Mouse (Mus musculus) lung, postnatal 14 days (tissue): ENCODE results near the gene Ift122.
A peak's percentile ranks its signal among the peaks of the same experiment; 100 is the strongest.

ENCODE experiments used
- DNase-seq: peaks from one replicate; pipeline ENCODE4 v3.0.0; 2021

Gene Ift122

GRCm38 (mm10) chr6:115853091-115853813, at the start of gene Ift122, which contains the start of gene Mbd4:
Ift122 (plus strand) TSS chr6:115853470.
Mbd4 (minus strand) TSS chr6:115853371.
- peak; percentile 98 for DNase-seq

GRCm38 (mm10) chr6:115803541-115804382, 49.5 kb upstream of the Ift122 start:
- DNase-seq = peak; percentile 79

GRCm38 (mm10) chr6:115804432-115805192, 48.7 kb upstream of the Ift122 start:
- DNase-seq = no peak

- DNase-seq = no peak
Observed at GRCm38 (mm10) chr6:115807464-115808195, 45.6 kb upstream of the Ift122 start.

GRCm38 (mm10) chr6:115808196-115808487, 45.1 kb upstream of the Ift122 start:
- no peak for DNase-seq

GRCm38 (mm10) chr6:115808488-115809231, 44.6 kb upstream of the Ift122 start, which contains the start of gene Rpl32:
Rpl32 (minus strand) TSS chr6:115808747.
- peak; percentile 87 for DNase-seq

GRCm38 (mm10) chr6:115811606-115812005, 41.7 kb upstream of the Ift122 start:
- no peak for DNase-seq

- peak; percentile 58 for DNase-seq
Observed at GRCm38 (mm10) chr6:115814104-115814503, 39.2 kb upstream of the Ift122 start.

- DNase-seq = no peak
Observed at GRCm38 (mm10) chr6:115815041-115815440, 38.2 kb upstream of the Ift122 start.

GRCm38 (mm10) chr6:115818129-115818528, 35.1 kb upstream of the Ift122 start:
- no peak for DNase-seq

GRCm38 (mm10) chr6:115821216-115821993, 31.9 kb upstream of the Ift122 start:
- no peak for DNase-seq

GRCm38 (mm10) chr6:115823850-115824464, 29.3 kb upstream of the Ift122 start:
- DNase-seq = peak; percentile 65

- no peak for DNase-seq
Observed at GRCm38 (mm10) chr6:115830779-115831601, 22.3 kb upstream of the Ift122 start.

GRCm38 (mm10) chr6:115832152-115832850, 21.0 kb upstream of the Ift122 start:
- DNase-seq = no peak

GRCm38 (mm10) chr6:115833861-115834260, 19.4 kb upstream of the Ift122 start:
- no peak for DNase-seq

GRCm38 (mm10) chr6:115838161-115838597, 15.1 kb upstream of the Ift122 start, which contains the start of gene Efcab12:
Efcab12 (minus strand) TSS chr6:115838412.
- DNase-seq = peak; percentile 70

- no peak for DNase-seq
Observed at GRCm38 (mm10) chr6:115838745-115839144, 14.5 kb upstream of the Ift122 start.

- no peak for DNase-seq
Observed at GRCm38 (mm10) chr6:115845006-115845405, 8.3 kb upstream of the Ift122 start.
